Mouse (Mus musculus): ENCODE measurements around the gene Ascl1.

DNA sequence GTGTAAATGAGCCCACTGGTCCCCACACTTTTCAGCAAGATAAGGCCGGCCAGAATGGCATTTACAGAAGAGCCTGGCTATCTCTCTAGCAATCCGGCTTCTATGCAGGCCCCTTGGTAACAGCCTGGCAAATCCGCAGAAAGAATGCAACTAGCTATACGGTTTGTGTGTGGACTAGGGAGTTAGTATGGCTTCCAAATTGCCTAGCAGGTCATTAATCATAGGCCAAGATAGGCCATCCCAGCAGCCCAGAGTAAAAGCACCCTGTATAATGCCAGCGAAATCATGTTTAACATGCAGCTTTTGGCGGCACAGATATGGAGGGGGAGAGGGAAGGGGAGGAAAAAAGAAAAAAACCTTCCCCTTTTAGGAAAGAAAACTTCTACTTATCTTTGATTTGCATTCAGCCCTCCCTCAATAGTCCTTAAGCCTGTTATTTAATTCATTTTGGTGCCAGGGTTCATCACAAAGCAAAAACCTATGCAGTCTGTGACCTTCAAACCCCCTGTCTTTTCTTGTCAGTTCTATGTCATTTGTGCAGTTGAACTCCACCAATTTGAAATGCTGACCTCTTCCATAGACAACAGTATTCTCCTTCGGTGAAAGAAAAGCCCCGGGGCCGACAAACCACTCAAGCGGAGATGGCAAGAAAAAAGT, 19.9 kb downstream of the Ascl1 start:
- no peak for TF ChIP-seq CTCF (IDR thresholded peaks at IDR 0.05; ENCODE audit: control insufficient read depth, insufficient read depth, insufficient replicate concordance, low read depth, low read length)
- no peak for TF ChIP-seq POLR2A (IDR thresholded peaks at IDR 0.05; ENCODE audit: control insufficient read depth, low read depth, low read length)
